Mouse (Mus musculus): Measurements from ENCODE around the gene Ndst2.

- peak; percentile 74 for TF ChIP-seq CTCF (IDR thresholded peaks at IDR 0.05; ENCODE audit: low read depth)
- TF ChIP-seq EP300 (IDR thresholded peaks at IDR 0.05; ENCODE audit: low read depth), result no peak
Measured at GRCm38 (mm10) chr14:20724043-20724442, 10.3 kb downstream of the Ndst2 start.
